Mouse (Mus musculus) stomach, embryonic 14.5 days (tissue): ENCODE measurements around the gene Trem2. TPM values are rescaled to one million over a fixed set of nuclear protein-coding genes. Genes with fewer than 3 reads are reported as not detected.

Experiments used
- ATAC-seq: fragments of 200-750 bp; cut with Nextera tagmentation; 2 replicates; pipeline ENCODE4 v1.8.0; 2017; ENCODE audit warnings: low read depth, moderate TSS enrichment; ENCODE audit not compliant: insufficient number of reproducible peaks, insufficient read depth, low FRiP score
- H3K27ac ChIP-seq: fragments of 300-500 bp; sonication (generic); 2 replicates; pipeline ENCODE4 v1.5.1; 2014; ENCODE audit warnings: mild to moderate bottlenecking, low read length, moderate library complexity, mixed read lengths
- H3K27me3 ChIP-seq: fragments of 300-500 bp; sonication (generic); 2 replicates; pipeline ENCODE4 v1.6.1; 2014; ENCODE audit warnings: low read length, control low read depth, mixed read lengths; ENCODE audit not compliant: control insufficient read depth, insufficient read depth
- H3K36me3 ChIP-seq: fragments of 300-500 bp; sonication (generic); 2 replicates; pipeline ENCODE4 v1.6.1; 2014; ENCODE audit warnings: mild to moderate bottlenecking, control low read depth, low read length, moderate library complexity, mixed read lengths; ENCODE audit not compliant: control insufficient read depth, insufficient read depth
- H3K4me1 ChIP-seq: fragments of 300-500 bp; sonication (generic); 2 replicates; pipeline ENCODE4 v1.6.1; 2014; ENCODE audit warnings: low read length, control low read depth, mixed read lengths; ENCODE audit not compliant: control insufficient read depth, insufficient read depth
- H3K4me2 ChIP-seq: fragments of 300-500 bp; sonication (generic); replicated peaks from 2 replicates; pipeline ENCODE4 v1.6.1; 2014; ENCODE audit warnings: low read depth, low read length, control low read depth
- H3K4me3 ChIP-seq: fragments of 300-500 bp; sonication (generic); 2 replicates; pipeline ENCODE4 v1.5.1; 2014; ENCODE audit warnings: low read depth, low read length, control low read depth
- H3K9ac ChIP-seq: fragments of 300-500 bp; sonication (generic); replicated peaks from 2 replicates; pipeline ENCODE4 v1.6.1; 2014; ENCODE audit warnings: low read depth, mild to moderate bottlenecking, control low read depth, low read length, moderate library complexity, mixed read lengths
- H3K9me3 ChIP-seq: fragments of 300-500 bp; sonication (generic); 2 replicates; pipeline ENCODE4 v1.6.1; 2016; ENCODE audit warnings: low read depth, low read length, control low read depth; ENCODE audit not compliant: control insufficient read depth
- whole genome bisulfite sequencing: fragments of 180-500 bp; shearing (Covaris S2); extraction: QIAGEN DNeasy Blood & Tissue Kit; methylation state at CpG from one replicate; pipeline ENCODE4 v1.1.7; 2014; 5-methylcytosine and 5-hydroxymethylcytosine counted together
- polyA plus RNA-seq: library from polyadenylated mRNA; unstranded; fragments of >200 nt; fragmentation: Nextera tagmentation; extraction: Ambion mirVana; gene quantifications from 2 replicates; pipeline ENCODE4 v1.2.1, GENCODE M21; 2014

Gene Trem2
- polyA plus RNA-seq, 1 experiment from 2014 or later, result 4.4 TPM

DNA sequence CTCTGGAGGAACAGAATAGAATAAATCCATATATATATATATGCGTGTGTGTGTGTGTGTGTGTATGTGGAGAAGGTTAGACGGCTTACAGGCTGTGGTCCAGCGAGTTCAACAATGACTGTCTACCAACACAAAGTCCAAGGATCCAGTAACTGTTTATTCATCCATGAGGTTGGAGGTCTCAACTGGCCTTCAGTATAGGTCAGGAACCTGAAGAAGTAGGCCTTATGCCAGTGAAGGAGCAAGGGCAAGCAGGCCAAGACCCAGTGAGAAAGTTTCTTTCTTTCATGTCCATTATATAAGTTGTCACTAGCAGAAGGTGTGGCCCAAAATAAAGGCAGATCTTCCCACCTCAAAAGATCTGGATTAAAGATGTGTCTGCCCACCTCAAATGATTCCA is 56.5 kb downstream of the Trem2 start:
- no peak overlapping the region for H3K4me3 ChIP-seq
- H3K27me3 ChIP-seq, result no peaks in the 10 kb centered on the region
- no peak overlapping the region for H3K27ac ChIP-seq
- H3K9ac ChIP-seq, result no peak overlapping the region
- H3K9me3 ChIP-seq, result no peaks in the 10 kb centered on the region
- WGBS, result 92% methylated on average over 3 of the region's 3 CpGs
- ATAC-seq, result no peak
- peaks cover 24% of the 10 kb centered on the region for H3K36me3 ChIP-seq
- no peak overlapping the region for H3K4me2 ChIP-seq
- H3K4me1 ChIP-seq, result peaks cover 10% of the 10 kb centered on the region; the same call in 1 of the 2 replicates

Other genes starting within 250 kb of the Trem2 start
- not detected in 2 replicates for gene 9830107B12Rik, start 200.1 kb upstream of the Trem2 start, polyA plus RNA-seq
- gene A530064D06Rik, start 179.1 kb upstream of the Trem2 start, polyA plus RNA-seq, result not detected in 2 replicates
- gene Trem1, start 113.6 kb upstream of the Trem2 start, polyA plus RNA-seq, result not detected in 2 replicates
- not detected in 2 replicates for gene Trem3, start 98.6 kb upstream of the Trem2 start, polyA plus RNA-seq
- 0.34 and 0.69 TPM in 2 replicates for gene Treml4, start 82.1 kb upstream of the Trem2 start, polyA plus RNA-seq
- gene Treml2, start 46.9 kb upstream of the Trem2 start, polyA plus RNA-seq, result 0.08 and 0.17 TPM in 2 replicates
- gene B430306N03Rik, start 30.3 kb upstream of the Trem2 start, polyA plus RNA-seq, result 0.51 and 0.59 TPM in 2 replicates
- gene Treml1, start 13.5 kb downstream of the Trem2 start, polyA plus RNA-seq, result 0.45 and 0.98 TPM in 2 replicates
- gene Nfya, start 63.5 kb downstream of the Trem2 start, polyA plus RNA-seq, result 24.1 and 26.5 TPM in 2 replicates
- 62.8 and 67.4 TPM in 2 replicates for gene Oard1, start 63.6 kb downstream of the Trem2 start, polyA plus RNA-seq
- gene Apobec2, start 86.5 kb downstream of the Trem2 start, polyA plus RNA-seq, result 2.9 and 3.5 TPM in 2 replicates
- gene Tspo2, start 105.1 kb downstream of the Trem2 start, polyA plus RNA-seq, result 0.82 and 1.5 TPM in 2 replicates
- gene Unc5cl, start 108.5 kb downstream of the Trem2 start, polyA plus RNA-seq, result 11.6 and 12.5 TPM in 2 replicates